Mouse (Mus musculus) brain, embryonic 14.5 days (tissue): Measurements from ENCODE around the gene Cep55.

ENCODE experiments used
- CTCF ChIP-seq: fragments of 200-500 bp; IDR thresholded peaks from 2 replicates; pipeline ENCODE4 v1.5.1; 2012; ENCODE audit warnings: inconsistent platforms, mild to moderate bottlenecking, moderate library complexity, borderline replicate concordance; ENCODE audit not compliant: insufficient read depth, insufficient read length; ENCODE audit errors: extremely low read depth
- POLR2A ChIP-seq: fragments of 200-500 bp; IDR thresholded peaks from 2 replicates; pipeline ENCODE4 v1.6.1; 2012; ENCODE audit warnings: mild to moderate bottlenecking, inconsistent platforms, borderline replicate concordance; ENCODE audit not compliant: poor library complexity, insufficient read depth, insufficient read length, severe bottlenecking; ENCODE audit errors: extremely low read depth

DNA sequence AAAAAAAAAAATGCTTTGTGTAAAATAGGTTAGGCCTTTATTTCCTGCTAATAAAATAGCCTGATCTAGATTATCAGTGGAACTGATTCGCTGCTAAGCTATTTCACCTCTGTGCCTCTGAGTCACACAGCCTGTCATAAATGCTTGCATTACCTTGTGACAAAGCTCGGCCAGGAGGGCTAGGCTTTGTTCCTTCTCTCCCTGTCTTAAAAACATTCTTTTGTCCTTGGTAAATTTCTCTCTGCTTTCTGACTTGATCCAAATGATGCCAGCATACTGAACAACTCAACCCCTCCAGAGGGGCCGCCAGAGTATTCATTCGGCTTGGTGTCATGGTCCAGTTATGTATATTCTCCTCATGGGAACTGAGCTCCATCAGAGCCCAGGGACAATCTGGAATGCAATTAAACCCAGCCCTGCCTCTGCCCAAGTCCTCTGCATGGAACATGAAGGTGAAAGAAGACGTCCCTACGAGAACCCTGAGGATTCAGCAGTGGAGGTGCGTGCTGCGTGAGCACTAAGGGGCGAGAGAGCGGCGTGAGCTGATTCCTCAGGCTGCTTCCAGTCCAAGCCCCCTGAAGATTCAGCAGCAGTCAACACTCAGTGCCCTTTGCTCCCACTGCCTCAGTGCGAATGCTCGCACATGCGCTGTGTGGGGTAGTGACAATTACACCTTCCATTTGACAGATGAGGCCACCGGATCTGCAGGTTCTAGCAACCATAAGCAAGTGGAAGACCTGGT lies 21.6 kb upstream of the Cep55 start:
- TF ChIP-seq CTCF (no peak), POLR2A (no peak)
